Mouse (Mus musculus): ENCODE data around the gene Rilp. TPM values are rescaled to one million over a fixed set of nuclear protein-coding genes. Genes with fewer than 3 reads are reported as not detected.

Rilp gene
- polyA plus RNA-seq, 1 experiment from 2014 or later = 1.4 TPM

DNA sequence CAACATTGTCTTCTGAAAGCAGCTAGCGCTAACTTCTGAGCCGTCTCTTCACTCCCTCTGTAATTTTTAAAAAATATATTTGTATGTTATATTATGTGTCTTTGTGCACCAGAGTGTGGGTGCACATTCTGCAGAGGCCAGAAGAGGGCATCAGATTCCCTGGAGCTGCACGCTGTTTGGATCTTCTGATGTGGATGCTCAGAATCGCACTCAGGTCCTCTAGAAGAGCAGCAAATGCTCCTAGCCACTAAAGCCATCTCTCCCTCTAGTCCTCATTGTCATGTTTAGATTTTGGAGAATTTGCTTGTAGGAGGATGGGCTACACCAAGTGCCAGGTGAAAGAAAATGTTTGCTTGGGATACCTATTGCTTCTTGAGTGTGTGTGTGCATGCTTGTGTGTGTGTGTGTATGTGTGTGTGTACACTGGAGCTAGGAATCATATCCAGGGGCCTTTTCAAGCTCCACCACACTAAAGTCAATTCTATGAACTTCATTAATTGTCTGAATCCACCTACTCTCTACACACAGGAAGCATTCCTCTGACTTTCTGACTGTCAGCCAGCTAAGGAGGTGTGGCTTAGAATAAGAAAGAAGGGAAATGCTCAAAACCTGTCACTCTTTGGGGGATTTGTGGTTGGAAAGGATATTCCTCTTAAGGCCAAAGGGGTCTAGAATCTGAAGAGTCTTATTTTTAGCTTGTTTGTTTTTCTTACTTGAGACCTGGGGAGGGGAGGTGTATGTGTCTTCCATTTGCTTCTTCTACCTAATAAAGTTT lies 43.0 kb upstream of the Rilp start:
- Histone ChIP-seq H3K27ac (peak overlapping the region; percentile 71), H3K9ac (no peak overlapping the region), H3K4me3 (replicated peaks) (peak overlapping the region; percentile 66), H3K4me1 (replicated peaks) (peaks cover 75% of the 10 kb centered on the region), H3K36me3 (peaks cover 34% of the 10 kb centered on the region), H3K27me3 (no peaks in the 10 kb centered on the region), H3K4me2 (peak overlapping the region; percentile 96), H3K9me3 (replicated peaks) (no peaks in the 10 kb centered on the region)
- ATAC-seq (ENCODE audit: low read depth) (no peak), DNase-seq (no peak)
- WGBS (ENCODE audit: insufficient replicate concordance) = 97% methylated on average over 4 of the region's 4 CpGs

GRCm38 (mm10) chr11:75467512-75468215 lies 42.2 kb upstream of the Rilp start:
- peaks cover 75% of the 10 kb centered on the region for H3K4me1 ChIP-seq (replicated peaks)
- 17% methylated on average over 19 of the region's 19 CpGs for WGBS (ENCODE audit: insufficient replicate concordance)
- ATAC-seq (ENCODE audit: low read depth) (peak; percentile 83), DNase-seq (peak; percentile 71)
- H3K27ac ChIP-seq = peak overlapping the region; percentile 71
- H3K36me3 ChIP-seq = peaks cover 34% of the 10 kb centered on the region
- peak overlapping the region; percentile 66 for H3K4me3 ChIP-seq (replicated peaks)
- no peaks in the 10 kb centered on the region for H3K27me3 ChIP-seq
- H3K9ac ChIP-seq = peak overlapping the region; percentile 79
- H3K4me2 ChIP-seq = peak overlapping the region; percentile 96
- no peaks in the 10 kb centered on the region for H3K9me3 ChIP-seq (replicated peaks)

DNA sequence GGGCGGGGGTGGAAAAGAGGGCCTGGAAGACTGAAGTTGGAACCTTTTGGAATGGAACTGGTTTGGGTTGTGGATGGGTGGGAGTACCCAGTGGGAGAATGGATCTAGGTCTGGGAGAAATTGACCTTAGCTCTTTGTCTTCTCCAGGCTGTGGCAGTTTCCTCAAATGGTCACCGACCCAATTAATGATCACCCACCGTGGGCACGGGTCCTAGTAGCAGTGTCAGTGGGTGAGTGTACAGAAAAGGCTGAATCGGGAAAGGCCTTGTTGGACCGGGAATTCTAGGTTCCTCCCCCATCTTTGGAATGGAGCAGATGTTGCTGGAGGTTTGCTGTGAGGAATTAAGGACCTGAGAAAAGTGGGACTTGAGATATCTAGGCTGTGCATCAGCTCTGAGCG lies 41.5 kb upstream of the Rilp start:
- H3K9ac ChIP-seq = peak overlapping the region; percentile 79

GRCm38 (mm10) chr11:75469261-75469660 lies 40.6 kb upstream of the Rilp start:
- Histone ChIP-seq H3K27me3 (no peaks in the 10 kb centered on the region), H3K9ac (no peak overlapping the region; the same call in 1 of the 2 replicates), H3K4me2 (peak overlapping the region; percentile 96; the same call in 1 of the 2 replicates), H3K4me1 (replicated peaks) (peaks cover 68% of the 10 kb centered on the region), H3K4me3 (replicated peaks) (no peak overlapping the region), H3K36me3 (peaks cover 24% of the 10 kb centered on the region), H3K9me3 (replicated peaks) (no peaks in the 10 kb centered on the region), H3K27ac (peak overlapping the region; percentile 53; the same call in 1 of the 2 replicates)
- 82% methylated on average over 4 of the region's 4 CpGs for WGBS (ENCODE audit: insufficient replicate concordance)
- DNase-seq (no peak), ATAC-seq (ENCODE audit: low read depth) (no peak)

More for the DNA sequence above, 41.5 kb upstream of the Rilp start:
- no peaks in the 10 kb centered on the region for H3K9me3 ChIP-seq (replicated peaks)
- no peak for DNase-seq
- H3K27ac ChIP-seq = peak overlapping the region; percentile 44; the same call in 1 of the 2 replicates
- peaks cover 75% of the 10 kb centered on the region for H3K4me1 ChIP-seq (replicated peaks)
- peak overlapping the region; percentile 96 for H3K4me2 ChIP-seq
- 53% methylated on average over 7 of the region's 7 CpGs for WGBS (ENCODE audit: insufficient replicate concordance)
- peaks cover 33% of the 10 kb centered on the region for H3K36me3 ChIP-seq
- H3K27me3 ChIP-seq = no peaks in the 10 kb centered on the region
- peak overlapping the region; percentile 66 for H3K4me3 ChIP-seq (replicated peaks)
- peak; percentile 4; the same call in 1 of the 2 replicates for ATAC-seq (ENCODE audit: low read depth)

- Histone ChIP-seq H3K27ac (0 out of 2 replicates have a peak overlapping the region, but pooled peaks have one; percentile 12), H3K4me1 (replicated peaks) (peaks cover 59% of the 10 kb centered on the region), H3K36me3 (peaks cover 10% of the 10 kb centered on the region), H3K4me2 (no peak overlapping the region), H3K9ac (no peak overlapping the region), H3K27me3 (no peaks in the 10 kb centered on the region), H3K4me3 (replicated peaks) (no peak overlapping the region), H3K9me3 (replicated peaks) (no peaks in the 10 kb centered on the region)
- no peak for ATAC-seq (ENCODE audit: low read depth)
- DNase-seq = no peak
- 64% methylated on average over 3 of the region's 3 CpGs for WGBS (ENCODE audit: insufficient replicate concordance)
Observed at GRCm38 (mm10) chr11:75470675-75471074, 39.2 kb upstream of the Rilp start.

- no peak overlapping the region for H3K4me3 ChIP-seq (replicated peaks)
- H3K9me3 ChIP-seq (replicated peaks) = no peaks in the 10 kb centered on the region
- WGBS (ENCODE audit: insufficient replicate concordance) = 37% methylated on average over 11 of the region's 11 CpGs
- H3K4me1 ChIP-seq (replicated peaks) = peaks cover 48% of the 10 kb centered on the region
- ATAC-seq (ENCODE audit: low read depth) (peak; percentile 58), DNase-seq (no peak)
- peak overlapping the region; percentile 27 for H3K4me2 ChIP-seq
- peak overlapping the region; percentile 63; the same call in 1 of the 2 replicates for H3K27ac ChIP-seq
- H3K27me3 ChIP-seq = no peaks in the 10 kb centered on the region
- peak overlapping the region; percentile 31; the same call in 1 of the 2 replicates for H3K9ac ChIP-seq
- no peaks in the 10 kb centered on the region for H3K36me3 ChIP-seq
Observed at GRCm38 (mm10) chr11:75472469-75473081, 37.3 kb upstream of the Rilp start.

DNA sequence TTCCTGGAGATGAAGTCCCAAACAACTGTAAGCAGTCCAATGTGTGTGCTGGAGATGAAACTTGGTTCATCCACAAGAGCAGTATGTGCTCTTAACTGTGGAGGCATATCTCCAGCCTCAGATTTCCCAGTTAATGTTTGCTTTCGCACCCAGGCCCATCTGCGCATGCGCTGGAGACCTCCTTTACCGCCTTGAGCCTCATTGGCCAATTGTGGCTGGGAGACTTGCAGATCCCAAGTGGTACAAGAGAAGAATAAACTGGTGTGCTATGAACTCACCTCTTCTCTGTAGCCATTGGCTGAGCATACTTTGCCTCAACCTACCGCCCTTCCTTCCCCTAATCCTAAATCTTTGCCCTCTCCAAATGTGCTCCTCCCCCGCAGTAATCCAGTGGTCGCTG lies 36.5 kb upstream of the Rilp start:
- H3K4me3 ChIP-seq (replicated peaks) = no peak overlapping the region
- H3K9ac ChIP-seq = no peak overlapping the region
- no peak overlapping the region; the same call in 1 of the 2 replicates for H3K4me2 ChIP-seq
- peaks cover 3% of the 10 kb centered on the region; the same call in 1 of the 2 replicates for H3K27me3 ChIP-seq
- DNase-seq (no peak), ATAC-seq (ENCODE audit: low read depth) (no peak)
- WGBS (ENCODE audit: insufficient replicate concordance) = 70% methylated on average over 7 of the region's 7 CpGs
- H3K36me3 ChIP-seq = no peaks in the 10 kb centered on the region
- H3K27ac ChIP-seq = peak overlapping the region; percentile 63
- no peaks in the 10 kb centered on the region for H3K9me3 ChIP-seq (replicated peaks)
- peaks cover 40% of the 10 kb centered on the region for H3K4me1 ChIP-seq (replicated peaks)

GRCm38 (mm10) chr11:75486192-75486591 lies 23.7 kb upstream of the Rilp start:
- ATAC-seq (ENCODE audit: low read depth) = 0 out of 2 replicates have a peak, but pooled peaks have one; percentile 2
- H3K9ac ChIP-seq = no peak overlapping the region

DNA sequence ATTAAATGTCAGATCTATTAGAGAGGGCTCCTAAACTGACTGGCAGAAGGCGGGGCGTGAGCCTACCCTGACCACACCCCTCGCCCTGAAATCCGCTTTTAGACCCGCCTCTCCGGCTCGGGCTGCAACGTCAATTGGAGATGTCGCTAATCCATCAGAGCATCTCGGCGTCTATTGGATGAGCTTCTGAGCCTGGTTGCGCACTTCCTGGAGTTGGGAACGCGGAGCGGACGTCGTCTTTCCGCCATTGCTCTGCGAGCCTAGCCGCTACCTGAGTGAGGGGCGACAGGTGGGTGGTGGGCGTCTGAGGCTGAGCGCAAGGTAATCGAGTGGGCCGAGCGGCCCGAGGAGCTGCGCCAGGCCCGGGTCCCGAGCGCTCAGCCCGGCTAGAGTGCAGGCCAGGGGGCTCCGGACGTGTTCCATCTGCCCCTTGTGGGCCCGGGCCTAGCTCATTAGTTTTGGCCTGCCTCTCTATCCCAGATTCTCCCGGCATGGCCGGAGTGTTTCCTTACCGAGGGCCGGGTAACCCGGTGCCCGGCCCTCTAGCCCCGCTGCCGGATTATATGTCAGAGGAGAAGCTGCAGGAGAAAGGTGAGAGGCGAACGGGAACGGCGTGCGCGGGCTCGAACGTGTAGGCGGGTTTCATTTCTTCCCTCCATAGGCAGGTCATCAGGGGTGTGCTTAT lies 23.2 kb upstream of the Rilp start, which contains the start of gene Prpf8:
Gene Prpf8, plus strand, starts transcription at position 216 of the 685 bp plus-strand sequence.
- Histone ChIP-seq H3K36me3 (peaks cover 39% of the 10 kb centered on the region), H3K4me1 (replicated peaks) (peaks cover 25% of the 10 kb centered on the region), H3K27me3 (0 out of 2 replicates have a peak, but pooled peaks cover 4% of the 10 kb centered on the region), H3K4me3 (replicated peaks) (peak within 1 kb of the TSS; percentile 96), H3K9ac (peak within 1 kb of the TSS; percentile 95), H3K27ac (peak within 1 kb of the TSS; percentile 80), H3K4me2 (peak within 1 kb of the TSS; percentile 92), H3K9me3 (replicated peaks) (no peaks in the 10 kb centered on the region)
- ATAC-seq (ENCODE audit: low read depth) = peak; percentile 99
- peak; percentile 97 for DNase-seq
- under 1% methylated on average over 52 of the region's 52 CpGs for WGBS (ENCODE audit: insufficient replicate concordance)

More at GRCm38 (mm10) chr11:75486192-75486591, 23.7 kb upstream of the Rilp start:
- Histone ChIP-seq H3K36me3 (peaks cover 34% of the 10 kb centered on the region), H3K4me1 (replicated peaks) (peaks cover 25% of the 10 kb centered on the region), H3K27ac (no peak overlapping the region), H3K4me3 (replicated peaks) (no peak overlapping the region), H3K9me3 (replicated peaks) (no peaks in the 10 kb centered on the region), H3K27me3 (0 out of 2 replicates have a peak, but pooled peaks cover 4% of the 10 kb centered on the region), H3K4me2 (peak overlapping the region; percentile 19; the same call in 1 of the 2 replicates)
- DNase-seq = no peak
- 23% methylated on average over 3 of the region's 3 CpGs for WGBS (ENCODE audit: insufficient replicate concordance)

DNA sequence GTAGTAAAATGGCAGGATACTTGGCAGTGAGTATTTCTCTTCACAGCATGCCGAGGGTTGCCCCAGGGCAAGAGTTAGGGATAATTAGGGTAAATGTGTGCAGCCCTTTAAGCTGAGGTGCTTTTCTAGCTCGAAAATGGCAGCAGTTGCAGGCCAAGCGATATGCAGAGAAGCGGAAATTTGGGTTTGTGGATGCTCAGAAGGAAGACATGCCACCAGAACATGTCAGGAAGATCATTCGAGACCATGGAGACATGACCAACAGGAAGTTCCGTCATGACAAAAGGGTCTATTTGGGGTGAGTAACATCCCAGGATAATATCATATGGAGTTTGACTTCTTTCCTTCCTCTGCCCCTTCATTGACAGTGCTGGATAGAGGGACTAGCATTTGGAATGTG lies 22.4 kb upstream of the Rilp start:
- H3K36me3 ChIP-seq = peaks cover 47% of the 10 kb centered on the region
- 0 out of 2 replicates have a peak, but pooled peaks cover 4% of the 10 kb centered on the region for H3K27me3 ChIP-seq
- DNase-seq (no peak), ATAC-seq (ENCODE audit: low read depth) (no peak)
- H3K9me3 ChIP-seq (replicated peaks) = no peaks in the 10 kb centered on the region
- peak overlapping the region; percentile 96 for H3K4me3 ChIP-seq (replicated peaks)
- H3K4me1 ChIP-seq (replicated peaks) = peaks cover 25% of the 10 kb centered on the region
- peak overlapping the region; percentile 92 for H3K4me2 ChIP-seq
- WGBS (ENCODE audit: insufficient replicate concordance) = 15% methylated on average over 6 of the region's 6 CpGs
- peak overlapping the region; percentile 95 for H3K9ac ChIP-seq
- peak overlapping the region; percentile 80; the same call in 1 of the 2 replicates for H3K27ac ChIP-seq
